8 mouse cellular contexts compared by ENCODE assay signal in genomic region chr9:56949767-56950166, GRCm38 (mm10). TPM values are rescaled to one million over a fixed set of nuclear protein-coding genes. Genes with fewer than 3 reads are reported as not detected.
A peak's percentile ranks its signal among the peaks of the same experiment; 100 is the strongest.
DNase-seq lines count a peak whose midpoint lies in the region; ATAC-seq and TF ChIP-seq lines count a peak whose summit lies in the region.

No protein-coding gene starts in this region.

- TF ChIP-seq EP300 in liver, postnatal 0 days (IDR thresholded peaks at IDR 0.05; ENCODE audit: low read depth), result no peak

- H3K4me1 ChIP-seq in kidney, embryonic 14.5 days (ENCODE audit: control insufficient read depth, insufficient read depth, low read length), result peaks cover 9% of the 10 kb centered on the region
- H3K4me1 ChIP-seq in liver, postnatal 0 days (ENCODE audit: insufficient read depth), result peaks cover 10% of the 10 kb centered on the region

- H3K27me3 ChIP-seq in kidney, embryonic 14.5 days (ENCODE audit: control insufficient read depth, insufficient read depth, low read length), result no peaks in the 10 kb centered on the region
- no peaks in the 10 kb centered on the region for H3K27me3 ChIP-seq in liver, postnatal 0 days (ENCODE audit: insufficient read depth, low read length)

- H3K9me3 ChIP-seq in kidney, embryonic 14.5 days (ENCODE audit: control insufficient read depth, low read length), result no peaks in the 10 kb centered on the region
- H3K9me3 ChIP-seq in liver, postnatal 0 days (ENCODE audit: low read length), result no peaks in the 10 kb centered on the region

- intact Hi-C loops in heart, postnatal 10 days (cut with DNase I), result loop anchor here (2.0 to 10.0 kb wide), 6 partner anchors 21 to 265 kb away; partner anchors contain the start of genes Man2c1, Ptpn9 and Snx33

- TF ChIP-seq CTCF in liver, postnatal 0 days (IDR thresholded peaks at IDR 0.05; ENCODE audit: low read depth), result no peak

- H3K36me3 ChIP-seq in kidney, embryonic 14.5 days (ENCODE audit: control insufficient read depth, insufficient read depth, low read length), result no peaks in the 10 kb centered on the region
- H3K36me3 ChIP-seq in liver, postnatal 0 days (replicated peaks; ENCODE audit: insufficient read depth, low read length), result no peaks in the 10 kb centered on the region

- no peak overlapping the region for H3K27ac ChIP-seq in kidney, embryonic 14.5 days (ENCODE audit: low read depth, low read length)
- H3K27ac ChIP-seq in liver, postnatal 0 days (ENCODE audit: low read depth), result peak overlapping the region; percentile 22; the same call in 1 of the 2 replicates

- H3K4me3 ChIP-seq in kidney, embryonic 14.5 days (ENCODE audit: low read length), result peak overlapping the region; percentile 33
- peak overlapping the region; percentile 64 for H3K4me3 ChIP-seq in liver, postnatal 0 days (ENCODE audit: low read depth, low read length)

- ATAC-seq in kidney, embryonic 14.5 days (ENCODE audit: low FRiP score, low TSS enrichment), result no peak
- no peak for ATAC-seq in liver, postnatal 0 days

- peak overlapping the region; percentile 34; the same call in 1 of the 2 replicates for H3K9ac ChIP-seq in kidney, embryonic 14.5 days (ENCODE audit: low read depth, low read length)
- peak overlapping the region; percentile 50 for H3K9ac ChIP-seq in liver, postnatal 0 days (replicated peaks)

- no peak for DNase-seq in kidney, adult 11 months
- DNase-seq in R1 (ENCODE audit: low read depth, low spot score), result peak; percentile 52
- peak; percentile 14 to 23 for DNase-seq in heart, postnatal 10 days
- DNase-seq in liver, postnatal 0 days, result peak; percentile 18
- DNase-seq in gastrocnemius, postnatal 25 days, result no peak
- DNase-seq in right cerebral cortex, postnatal 36 days (ENCODE audit: low spot score in 2 of 2), result no peak
- no peak for DNase-seq in cerebellum, postnatal 36 days

- peak overlapping the region; percentile 46 for H3K4me2 ChIP-seq in kidney, embryonic 14.5 days (replicated peaks; ENCODE audit: low read depth, low read length)
- peak overlapping the region; percentile 72 for H3K4me2 ChIP-seq in liver, postnatal 0 days (ENCODE audit: low read depth, low read length)

- WGBS in kidney, embryonic 14.5 days, result 17% methylated on average over 13 of the region's 13 CpGs
- WGBS in liver, postnatal 0 days (ENCODE audit: insufficient replicate concordance), result 11% methylated on average over 13 of the region's 13 CpGs

RNA-seq across cellular contexts. Expression of gene Snupn, which starts 0.9 kb away (rescaled TPM):
- 24.3 and 27.7 TPM in 2 replicates for polyA plus RNA-seq in kidney, embryonic 14.5 days (2014; fragmentation: Nextera tagmentation; extraction: Ambion mirVana)
- total RNA-seq in heart, postnatal 10 days (2021), result 1 to 10 TPM; 8.8 to 9.1 TPM
- polyA plus RNA-seq in liver, postnatal 0 days (2015; fragmentation: Nextera tagmentation; extraction: Ambion mirVana), result 7.7 and 8.2 TPM in 2 replicates
- 1 to 10 TPM; 7.0 to 9.1 TPM for total RNA-seq in gastrocnemius, postnatal 25 days (2021)

RNA-seq across cellular contexts. Expression of gene Imp3, which starts 12.5 kb away (rescaled TPM):
- 98.4 and 111 TPM in 2 replicates for polyA plus RNA-seq in kidney, embryonic 14.5 days (2014; fragmentation: Nextera tagmentation; extraction: Ambion mirVana)
- 10 to 100 TPM; 45.5 to 48.7 TPM for total RNA-seq in heart, postnatal 10 days (2021)
- 57.6 and 57.8 TPM in 2 replicates for polyA plus RNA-seq in liver, postnatal 0 days (2015; fragmentation: Nextera tagmentation; extraction: Ambion mirVana)
- total RNA-seq in gastrocnemius, postnatal 25 days (2021), result 10 to 100 TPM; 45.1 to 45.3 TPM

RNA-seq across cellular contexts. Expression of gene Snx33, which starts 21.6 kb away (rescaled TPM):
- polyA plus RNA-seq in kidney, embryonic 14.5 days (2014; fragmentation: Nextera tagmentation; extraction: Ambion mirVana), result 4.1 and 8.3 TPM in 2 replicates
- total RNA-seq in heart, postnatal 10 days (2021), result 10 to 100 TPM; 11.5 to 13.1 TPM
- 1.6 and 1.8 TPM in 2 replicates for polyA plus RNA-seq in liver, postnatal 0 days (2015; fragmentation: Nextera tagmentation; extraction: Ambion mirVana)
- 1 to 10 TPM; 3.4 to 5.4 TPM for total RNA-seq in gastrocnemius, postnatal 25 days (2021)

RNA-seq across cellular contexts. Expression of gene Ptpn9, which starts 45.0 kb away (rescaled TPM):
- 27.3 and 40.0 TPM in 2 replicates for polyA plus RNA-seq in kidney, embryonic 14.5 days (2014; fragmentation: Nextera tagmentation; extraction: Ambion mirVana)
- total RNA-seq in heart, postnatal 10 days (2021), result 10 to 100 TPM; 21.2 to 21.8 TPM
- polyA plus RNA-seq in liver, postnatal 0 days (2015; fragmentation: Nextera tagmentation; extraction: Ambion mirVana), result 4.9 and 5.0 TPM in 2 replicates
- total RNA-seq in gastrocnemius, postnatal 25 days (2021), result 1 to 10 TPM; 4.4 to 5.4 TPM

Comparison
In these comparisons a context has a peak if more than half of its experiments do, and no peak if none do; other contexts are left out.
1. DNase-seq: peak in R1 (single experiment), heart, postnatal 10 days (2 of 2) and liver, postnatal 0 days (single experiment); none in kidney, adult 11 months (single experiment), gastrocnemius, postnatal 25 days (single experiment), right cerebral cortex, postnatal 36 days (0 of 2) and cerebellum, postnatal 36 days (0 of 2).